Mouse (Mus musculus) thymus, postnatal 25 days (tissue): Measurements from ENCODE around the gene Atp5k.

ENCODE experiments used
- DNase-seq: peaks from one replicate; pipeline ENCODE4 v3.0.0; 2022

Atp5k gene

DNA sequence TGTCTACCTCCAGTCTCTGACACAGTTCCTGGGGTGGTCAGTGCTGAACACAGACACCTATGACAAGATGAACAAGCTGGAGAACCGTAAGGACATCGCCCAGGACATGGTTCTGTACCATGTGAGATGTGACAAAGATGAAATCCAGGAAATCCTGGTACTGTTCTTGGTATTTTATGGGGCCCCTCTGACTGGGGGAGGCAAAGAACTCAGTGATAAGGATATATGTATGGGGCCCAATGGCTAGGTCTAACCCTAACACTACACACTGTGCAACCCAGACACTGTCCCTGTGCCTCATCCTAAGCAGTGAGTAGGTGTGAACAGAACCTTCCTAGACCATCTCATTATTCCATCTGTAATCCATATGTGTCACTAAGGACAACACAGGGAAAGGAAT, 10.8 kb downstream of the Atp5k start:
- DNase-seq = no peak

DNA sequence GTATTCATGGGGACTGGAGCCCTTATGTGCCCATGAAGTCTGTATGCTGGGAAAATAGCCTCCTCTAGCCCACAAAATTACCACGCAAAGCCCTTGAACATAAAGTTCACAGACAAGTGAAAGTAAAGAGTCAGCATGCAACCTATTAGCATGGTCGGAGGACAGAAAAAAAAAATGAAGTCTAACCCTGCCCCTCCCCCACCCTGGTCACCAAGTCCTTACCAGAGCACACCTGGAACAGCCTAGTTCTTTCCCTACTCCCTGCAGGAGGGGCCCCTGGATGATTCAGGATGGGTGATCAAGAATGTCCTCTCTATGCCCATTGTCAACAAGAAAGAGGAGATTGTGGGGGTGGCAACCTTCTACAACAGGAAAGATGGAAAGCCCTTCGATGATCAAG, 11.5 kb downstream of the Atp5k start:
- DNase-seq = no peak

GRCm38 (mm10) chr5:108414711-108415110, 19.5 kb downstream of the Atp5k start:
- no peak for DNase-seq

DNA sequence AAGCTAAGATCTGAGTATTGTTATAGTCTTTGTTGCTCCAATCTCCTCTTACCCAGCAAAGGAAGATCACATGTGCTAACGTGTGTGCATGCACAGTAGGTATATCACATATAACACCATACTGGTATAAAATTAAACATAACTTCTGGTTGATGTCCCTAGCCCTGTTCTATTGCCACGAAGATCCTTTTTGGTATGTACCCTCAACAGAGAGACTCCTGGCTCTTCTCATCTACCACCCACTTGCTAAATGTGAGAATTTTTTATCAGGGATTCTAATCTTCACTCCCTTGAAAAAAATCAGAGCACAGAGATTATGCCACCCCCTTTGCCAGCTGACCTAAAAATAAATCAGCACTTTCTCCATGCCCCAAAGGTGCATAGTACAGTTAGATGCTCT, 27.3 kb downstream of the Atp5k start:
- no peak for DNase-seq

DNA sequence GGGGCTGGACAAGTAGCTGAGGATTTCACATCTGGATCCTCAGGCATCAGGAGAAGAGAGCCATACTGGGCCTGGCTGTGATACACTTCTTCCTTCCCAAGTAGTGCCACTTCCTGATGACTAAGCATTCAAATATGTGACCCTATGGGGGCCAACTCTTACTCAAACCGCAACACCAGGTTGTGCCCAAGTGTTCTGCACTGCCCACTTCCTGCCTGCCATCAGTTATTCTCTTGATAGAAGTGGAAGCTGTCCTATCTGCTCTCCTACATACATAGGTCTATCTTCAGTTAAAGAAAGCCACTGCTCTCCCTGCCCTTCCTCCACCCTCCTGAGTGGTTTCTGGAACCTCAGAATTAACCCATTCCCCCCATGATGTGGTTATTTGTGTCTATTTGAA, 28.8 kb downstream of the Atp5k start:
- DNase-seq = no peak

DNA sequence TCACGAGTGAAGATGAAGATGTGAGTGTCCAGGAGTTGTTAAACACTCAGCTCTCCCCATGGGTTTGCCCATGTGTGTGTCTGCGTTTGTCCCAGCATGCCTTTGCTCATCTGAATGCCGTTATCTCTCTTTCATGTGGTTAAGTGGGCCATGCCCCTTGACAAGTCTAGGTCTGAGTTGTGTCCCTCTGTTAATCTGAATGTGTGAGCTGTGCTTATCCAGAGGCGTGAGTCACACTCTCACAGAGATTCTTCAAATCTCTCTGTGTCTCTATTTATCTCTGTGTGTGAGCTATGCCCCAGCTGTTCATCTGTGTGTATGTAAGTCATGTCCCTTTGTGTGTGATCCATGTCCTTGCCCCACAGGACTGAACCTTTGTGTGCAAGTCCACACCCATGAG, 30.8 kb downstream of the Atp5k start:
- no peak for DNase-seq

GRCm38 (mm10) chr5:108389744-108390143, 44.5 kb downstream of the Atp5k start:
- no peak for DNase-seq

DNA sequence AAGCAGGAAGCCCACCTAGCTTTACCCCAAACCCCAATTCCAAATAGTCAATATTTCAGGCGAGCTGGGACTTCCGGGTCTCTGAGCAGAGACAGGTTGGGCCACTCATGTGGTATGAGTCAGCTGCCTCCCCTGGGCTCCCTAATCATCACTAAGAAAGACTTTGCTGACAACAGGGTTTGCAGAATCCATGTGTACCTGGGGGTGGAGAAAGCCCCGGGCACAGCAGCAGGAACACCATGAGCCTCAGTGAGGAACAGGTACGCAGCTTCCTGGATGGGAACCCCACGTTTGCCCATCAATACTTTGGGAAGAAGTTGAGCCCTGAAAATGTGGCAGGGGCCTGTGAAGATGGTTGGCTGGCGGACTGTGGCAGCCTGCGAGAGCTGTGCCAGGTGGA, 46.0 kb downstream of the Atp5k start, which contains the start of gene Pde6b:
TSS of gene Pde6b (plus strand) at position 191 of the 400 bp plus-strand sequence.
- DNase-seq = no peak

DNA sequence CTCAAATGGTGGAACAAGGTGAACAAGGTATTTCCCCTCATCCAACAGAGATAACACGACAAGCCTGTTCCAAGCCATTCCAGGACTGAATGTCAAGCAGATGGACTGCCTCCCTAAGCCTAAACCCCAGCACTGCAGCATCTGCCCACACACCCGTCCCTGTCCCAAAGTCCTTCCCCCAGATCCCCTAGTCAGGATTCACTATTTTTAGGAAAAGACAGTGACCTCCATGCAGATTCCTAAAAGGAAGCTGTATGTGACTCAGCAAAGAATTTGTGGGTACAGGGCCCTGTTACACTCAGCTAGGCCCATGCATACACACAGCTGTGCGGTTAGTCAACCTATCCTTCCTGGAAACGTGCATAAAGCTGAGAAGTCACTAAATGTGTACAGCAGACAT, 47.8 kb downstream of the Atp5k start:
- no peak for DNase-seq

DNA sequence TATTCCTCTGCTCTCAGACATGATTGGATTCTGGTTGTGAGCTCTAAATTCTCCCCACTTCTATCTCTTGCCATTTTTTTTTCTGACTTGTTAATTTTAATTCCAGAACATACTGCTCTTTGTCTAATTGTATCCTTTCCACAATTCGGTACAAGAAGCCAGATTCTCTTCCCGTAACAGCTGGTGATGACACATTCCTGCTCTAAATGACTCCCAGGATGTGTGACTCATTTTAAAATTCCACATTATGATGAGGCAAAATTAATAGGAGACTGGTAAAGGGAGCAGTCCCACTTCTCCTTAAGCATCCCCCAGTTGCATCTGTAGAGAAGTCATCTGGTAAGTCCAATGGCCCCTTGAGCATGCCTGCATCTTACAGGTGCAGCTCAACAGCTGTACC, 48.6 kb downstream of the Atp5k start:
- no peak for DNase-seq
